Mouse (Mus musculus) forebrain, embryonic 14.5 days (tissue): ENCODE measurements around the gene Cdc42ep1. TPM values are rescaled to one million over a fixed set of nuclear protein-coding genes. Genes with fewer than 3 reads are reported as not detected.

Experiments
- ATAC-seq: fragments of 200-750 bp; cut with Nextera tagmentation; 2 replicates; pipeline ENCODE4 v1.8.0; 2017; ENCODE audit warnings: mild to moderate bottlenecking, moderate library complexity
- DNase-seq: peaks from one replicate; pipeline ENCODE4 v3.0.0-alpha.2; 2015; ENCODE audit warnings: low spot score
- H3K27ac ChIP-seq: fragments of 300-500 bp; sonication (generic); 2 replicates; pipeline ENCODE4 v1.5.1; 2014; ENCODE audit warnings: low read depth, mild to moderate bottlenecking, control low read depth, low read length, moderate library complexity
- H3K27me3 ChIP-seq: fragments of 300-500 bp; sonication (generic); replicated peaks from 2 replicates; pipeline ENCODE4 v1.6.1; 2014; ENCODE audit warnings: low read length, control low read depth, mixed read lengths; ENCODE audit not compliant: control insufficient read depth, insufficient read depth
- H3K36me3 ChIP-seq: fragments of 300-500 bp; sonication (generic); 2 replicates; pipeline ENCODE4 v1.6.1; 2014; ENCODE audit warnings: low read length, control low read depth; ENCODE audit not compliant: control insufficient read depth, insufficient read depth
- H3K4me1 ChIP-seq: fragments of 300-500 bp; sonication (generic); 2 replicates; pipeline ENCODE4 v1.6.1; 2014; ENCODE audit warnings: antibody characterized with exemption, low read length, control low read depth; ENCODE audit not compliant: control insufficient read depth, insufficient read depth
- H3K4me2 ChIP-seq: fragments of 300-500 bp; sonication (generic); 2 replicates; pipeline ENCODE4 v1.6.1; 2014; ENCODE audit warnings: mild to moderate bottlenecking, control low read depth, low read length
- H3K4me3 ChIP-seq: fragments of 300-500 bp; sonication (generic); 2 replicates; pipeline ENCODE4 v1.5.1; 2014; ENCODE audit warnings: low read depth, low read length, control low read depth
- H3K9ac ChIP-seq: fragments of 300-500 bp; sonication (generic); 2 replicates; pipeline ENCODE4 v1.6.1; 2014; ENCODE audit warnings: mild to moderate bottlenecking, low read length, control low read depth, moderate library complexity
- H3K9me3 ChIP-seq: fragments of 300-500 bp; sonication (generic); replicated peaks from 2 replicates; pipeline ENCODE4 v1.6.1; 2016; ENCODE audit warnings: low read length, control low read depth, mixed read lengths; ENCODE audit not compliant: control insufficient read depth
- WGBS: fragments of 180-500 bp; shearing (Covaris S2); extraction: QIAGEN DNeasy Blood & Tissue Kit; methylation state at CpG from one replicate; pipeline ENCODE4 v1.1.7; 2014; 5-methylcytosine and 5-hydroxymethylcytosine counted together
- polyA plus RNA-seq: library from polyadenylated mRNA; unstranded; fragments of >200 nt; fragmentation: Nextera tagmentation; extraction: Ambion mirVana; gene quantifications from 2 replicates; pipeline ENCODE4 v1.2.1, GENCODE M21; 2014

Cdc42ep1 gene
- polyA plus RNA-seq, 1 experiment from 2014 or later, result 5.1 TPM

DNA sequence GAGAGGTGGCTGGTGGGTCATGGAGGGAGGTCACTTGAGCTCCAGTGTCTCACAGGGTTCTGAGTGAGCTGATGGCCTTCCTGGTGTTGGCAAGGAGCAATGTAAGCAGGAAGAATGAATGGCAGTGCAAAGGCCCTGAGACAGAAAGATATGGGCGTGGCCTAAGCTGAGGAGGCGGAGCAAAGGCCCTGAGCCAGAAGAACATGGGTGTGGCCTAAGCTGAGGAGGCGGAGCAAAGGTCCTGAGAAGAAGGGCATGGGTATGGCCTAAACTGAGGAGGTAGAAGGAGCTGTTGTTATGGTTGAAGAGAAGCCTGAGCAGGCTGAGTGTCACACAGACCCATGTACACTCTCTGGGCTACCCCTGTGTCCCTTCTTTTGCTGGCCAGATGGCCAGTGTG lies 8.8 kb upstream of the Cdc42ep1 start:
- ATAC-seq (no peak), DNase-seq (no peak)
- H3K36me3 ChIP-seq, result no peaks in the 10 kb centered on the region
- 0 out of 2 replicates have a peak, but pooled peaks cover 1% of the 10 kb centered on the region for H3K27me3 ChIP-seq
- no peak overlapping the region for H3K4me2 ChIP-seq
- H3K9me3 ChIP-seq, result no peaks in the 10 kb centered on the region
- H3K4me3 ChIP-seq, result no peak overlapping the region
- WGBS, result 88% methylated on average over 3 of the region's 3 CpGs
- H3K9ac ChIP-seq, result no peak overlapping the region
- H3K4me1 ChIP-seq, result no peaks in the 10 kb centered on the region; the same call in 1 of the 2 replicates
- peak overlapping the region; percentile 58 for H3K27ac ChIP-seq

- Histone ChIP-seq H3K9me3 (no peaks in the 10 kb centered on the region), H3K9ac (no peak overlapping the region), H3K4me2 (no peak overlapping the region), H3K27ac (no peak overlapping the region; the same call in 1 of the 2 replicates), H3K4me1 (peaks cover 2% of the 10 kb centered on the region; the same call in 1 of the 2 replicates), H3K4me3 (no peak overlapping the region), H3K27me3 (no peaks in the 10 kb centered on the region), H3K36me3 (no peaks in the 10 kb centered on the region)
- WGBS, result 64% methylated on average over 9 of the region's 10 CpGs
- ATAC-seq (no peak), DNase-seq (no peak)
Observed at GRCm38 (mm10) chr15:78834233-78835005, 8.0 kb upstream of the Cdc42ep1 start.

GRCm38 (mm10) chr15:78835200-78836085 lies 7.0 kb upstream of the Cdc42ep1 start:
- Histone ChIP-seq H3K4me3 (no peak overlapping the region), H3K27me3 (no peaks in the 10 kb centered on the region), H3K4me1 (peaks cover 5% of the 10 kb centered on the region; the same call in 1 of the 2 replicates), H3K36me3 (no peaks in the 10 kb centered on the region), H3K9ac (peak overlapping the region; percentile 21; the same call in 1 of the 2 replicates), H3K4me2 (no peak overlapping the region), H3K27ac (peak overlapping the region; percentile 63; the same call in 1 of the 2 replicates), H3K9me3 (no peaks in the 10 kb centered on the region)
- no peak for DNase-seq
- ATAC-seq, result no peak
- WGBS, result 28% methylated on average over 12 of the region's 12 CpGs

- H3K27me3 ChIP-seq, result peaks cover 4% of the 10 kb centered on the region; the same call in 1 of the 2 replicates
- no peak overlapping the region for H3K4me3 ChIP-seq
- no peaks in the 10 kb centered on the region for H3K9me3 ChIP-seq
- WGBS, result 43% methylated on average over 8 of the region's 8 CpGs
- peaks cover 5% of the 10 kb centered on the region; the same call in 1 of the 2 replicates for H3K4me1 ChIP-seq
- no peak for ATAC-seq
- no peak overlapping the region for H3K4me2 ChIP-seq
- no peak overlapping the region for H3K27ac ChIP-seq
- no peaks in the 10 kb centered on the region for H3K36me3 ChIP-seq
- H3K9ac ChIP-seq, result no peak overlapping the region
- no peak for DNase-seq
Observed at GRCm38 (mm10) chr15:78836086-78836621, 6.3 kb upstream of the Cdc42ep1 start.

DNA sequence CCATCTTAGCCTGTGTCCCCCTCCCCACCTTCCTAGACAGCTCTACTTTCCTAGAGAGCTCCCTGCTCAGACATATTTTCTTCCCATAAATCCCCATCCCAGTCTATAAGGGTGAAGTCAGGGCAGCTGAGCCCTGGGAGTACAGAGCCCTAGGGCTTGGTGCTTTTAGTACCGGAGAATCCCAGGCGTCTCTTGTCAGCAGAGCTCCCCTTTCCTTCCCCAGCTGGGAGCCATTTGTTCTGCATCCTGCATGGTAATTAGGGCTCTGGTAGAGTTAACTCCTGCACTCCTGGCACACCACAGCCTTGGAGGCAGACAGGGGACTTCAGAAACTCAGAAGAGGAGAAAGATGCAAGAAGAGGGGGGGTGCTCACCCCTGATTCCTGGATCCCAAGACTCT lies 2.7 kb upstream of the Cdc42ep1 start:
- H3K36me3 ChIP-seq, result no peaks in the 10 kb centered on the region
- WGBS, result 0% methylated on average over 2 of the region's 2 CpGs
- no peaks in the 10 kb centered on the region for H3K9me3 ChIP-seq
- peaks cover 14% of the 10 kb centered on the region; the same call in 1 of the 2 replicates for H3K4me1 ChIP-seq
- peaks cover 31% of the 10 kb centered on the region for H3K27me3 ChIP-seq
- H3K9ac ChIP-seq, result no peak overlapping the region; the same call in 1 of the 2 replicates
- no peak overlapping the region for H3K27ac ChIP-seq
- ATAC-seq (peak; percentile 58; the same call in 1 of the 2 replicates), DNase-seq (peak; percentile 80)
- no peak overlapping the region for H3K4me2 ChIP-seq
- H3K4me3 ChIP-seq, result no peak overlapping the region

- Histone ChIP-seq H3K4me2 (no peak overlapping the region), H3K9me3 (no peaks in the 10 kb centered on the region), H3K27me3 (peaks cover 33% of the 10 kb centered on the region), H3K9ac (no peak overlapping the region), H3K4me3 (no peak overlapping the region), H3K36me3 (no peaks in the 10 kb centered on the region), H3K27ac (no peak overlapping the region), H3K4me1 (peaks cover 14% of the 10 kb centered on the region; the same call in 1 of the 2 replicates)
- DNase-seq (no peak), ATAC-seq (no peak)
- WGBS, result 47% methylated on average over 3 of the region's 3 CpGs
Observed at GRCm38 (mm10) chr15:78840241-78840640, 2.2 kb upstream of the Cdc42ep1 start.

GRCm38 (mm10) chr15:78840751-78841150 lies 1.7 kb upstream of the Cdc42ep1 start:
- no peak for ATAC-seq
- H3K4me1 ChIP-seq, result peaks cover 14% of the 10 kb centered on the region; the same call in 1 of the 2 replicates
- H3K27me3 ChIP-seq, result peaks cover 33% of the 10 kb centered on the region
- H3K9me3 ChIP-seq, result no peaks in the 10 kb centered on the region
- H3K4me3 ChIP-seq, result no peak overlapping the region
- no peak overlapping the region for H3K9ac ChIP-seq
- no peak for DNase-seq
- H3K4me2 ChIP-seq, result no peak overlapping the region
- 55% methylated on average over 11 of the region's 11 CpGs for WGBS
- H3K36me3 ChIP-seq, result no peaks in the 10 kb centered on the region
- no peak overlapping the region for H3K27ac ChIP-seq

GRCm38 (mm10) chr15:78841161-78841790 lies 1.1 kb upstream of the Cdc42ep1 start:
- peaks cover 14% of the 10 kb centered on the region; the same call in 1 of the 2 replicates for H3K4me1 ChIP-seq
- ATAC-seq (no peak), DNase-seq (no peak)
- no peak overlapping the region for H3K4me3 ChIP-seq
- no peaks in the 10 kb centered on the region for H3K36me3 ChIP-seq
- peaks cover 33% of the 10 kb centered on the region for H3K27me3 ChIP-seq
- no peak overlapping the region for H3K27ac ChIP-seq
- no peaks in the 10 kb centered on the region for H3K9me3 ChIP-seq
- 48% methylated on average over 6 of the region's 6 CpGs for WGBS
- H3K4me2 ChIP-seq, result no peak overlapping the region
- no peak overlapping the region for H3K9ac ChIP-seq
